8 mouse cellular contexts compared by ENCODE assay signal in the genomic region with DNA sequence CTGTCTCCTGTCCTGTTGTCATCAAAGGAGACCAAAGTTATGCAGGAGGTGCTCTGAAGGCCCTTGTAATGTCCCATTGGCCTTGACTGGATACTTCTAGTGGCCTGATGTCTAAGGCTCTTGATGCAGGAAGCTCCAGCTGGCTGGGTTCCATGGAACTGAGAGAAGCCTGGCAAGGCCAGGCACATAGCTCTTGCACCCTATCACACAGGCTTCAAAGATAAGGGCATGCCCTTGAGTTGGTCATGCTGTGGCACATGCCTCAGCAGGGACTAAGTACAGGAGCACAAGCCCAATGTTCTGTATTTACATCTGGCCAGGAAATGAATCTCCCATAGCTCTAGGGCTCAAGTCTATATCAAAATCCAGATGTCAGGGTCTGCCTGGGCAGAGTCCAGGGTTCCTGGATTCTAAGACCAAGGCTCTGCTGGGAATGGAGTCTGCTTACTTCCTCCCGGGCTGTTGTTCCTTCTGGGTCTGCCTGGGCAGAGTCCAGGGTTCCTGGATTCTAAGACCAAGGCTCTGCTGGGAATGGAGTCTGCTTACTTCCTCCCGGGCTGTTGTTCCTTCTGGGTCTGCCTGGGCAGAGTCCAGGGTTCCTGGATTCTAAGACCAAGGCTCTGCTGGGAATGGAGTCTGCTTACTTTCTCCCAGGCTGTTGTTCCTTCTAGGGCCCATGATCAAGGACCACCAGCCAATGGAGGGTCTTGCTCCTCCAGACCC. TPM values are rescaled to one million over a fixed set of nuclear protein-coding genes. Genes with fewer than 3 reads are reported as not detected.
DNase-seq lines count a peak whose midpoint lies in the region; ATAC-seq and TF ChIP-seq lines count a peak whose summit lies in the region.
"Not testable (repeated sequence)": the region's sequence is repeated elsewhere in the genome, so short reads cannot be mapped to it uniquely, and the experiment has no call there.

No protein-coding gene starts in this region.

- not testable (repeated sequence) for H3K9me3 ChIP-seq in heart, embryonic 14.5 days (ENCODE audit: control insufficient read depth, low read length); intestine, embryonic 15.5 days

- WGBS in heart, embryonic 14.5 days: 57% methylated on average over 1 of the region's 2 CpGs
- WGBS in intestine, embryonic 15.5 days: 85% methylated on average over 2 of the region's 2 CpGs
- 52% methylated on average over 2 of the region's 2 CpGs for WGBS in liver, adult 2 months

- not testable (repeated sequence) for TF ChIP-seq CTCF in liver, adult 2 months (IDR thresholded peaks at IDR 0.05; ENCODE audit: low read depth, low read length)

- H3K9ac ChIP-seq in heart, embryonic 14.5 days (ENCODE audit: low read length); intestine, embryonic 15.5 days; liver, adult 2 months (ENCODE audit: low read depth, low read length): not testable (repeated sequence)

- H3K36me3 ChIP-seq in heart, embryonic 14.5 days (ENCODE audit: control insufficient read depth, insufficient read depth, low read length): peaks cover 31% of the 10 kb centered on the region
- H3K36me3 ChIP-seq in intestine, embryonic 15.5 days; liver, adult 2 months (ENCODE audit: control insufficient read depth, insufficient read depth, low read length): not testable (repeated sequence)

- H3K4me2 ChIP-seq in heart, embryonic 14.5 days (ENCODE audit: low read length); intestine, embryonic 15.5 days (replicated peaks): not testable (repeated sequence)

- peak overlapping the region; percentile 62 to 73 for H3K27ac ChIP-seq in heart, embryonic 14.5 days (replicated peaks in 1 of 2; ENCODE audit: control insufficient read depth in 1 of 2, insufficient read depth in 1 of 2, low read depth in 2 of 2, low read length in 2 of 2)
- not testable (repeated sequence) for H3K27ac ChIP-seq in intestine, embryonic 15.5 days
- H3K27ac ChIP-seq in liver, adult 2 months (replicated peaks; ENCODE audit: insufficient read depth, low read depth, low read length): 0 out of 2 replicates have a peak overlapping the region, but pooled peaks have one; percentile 32

- not testable (repeated sequence) for H3K27me3 ChIP-seq in heart, embryonic 14.5 days (ENCODE audit: control insufficient read depth, insufficient read depth, low read length); intestine, embryonic 15.5 days (replicated peaks); liver, adult 2 months (ENCODE audit: control insufficient read depth, insufficient read depth, low read length)

- TF ChIP-seq POLR2A in liver, adult 2 months (IDR thresholded peaks at IDR 0.05; ENCODE audit: extremely low read depth, insufficient read depth, low read length): not testable (repeated sequence)

- H3K4me3 ChIP-seq in heart, embryonic 14.5 days (ENCODE audit: control insufficient read depth in 1 of 2, insufficient read depth in 1 of 2, low read depth in 1 of 2, low read length in 2 of 2); intestine, embryonic 15.5 days (replicated peaks); liver, adult 2 months (ENCODE audit: insufficient read depth, low read depth, low read length): not testable (repeated sequence)

- peak; percentile 55 for DNase-seq in 3T3-L1 (ENCODE audit: low read depth, low spot score)
- DNase-seq in adrenal gland, postnatal 25 days: peak; percentile 84
- peak; percentile 39 for DNase-seq in gastrocnemius, postnatal 14 days
- DNase-seq in liver, adult 2 months (ENCODE audit: extremely low read depth, low read depth, low spot score): peak; percentile 59
- DNase-seq in testis, postnatal 10 days (ENCODE audit: low spot score): peak; percentile 80

- peaks cover 14 to 27% of the 10 kb centered on the region in 2 experiments for H3K4me1 ChIP-seq in heart, embryonic 14.5 days (ENCODE audit: control insufficient read depth in 2 of 2, insufficient read depth in 2 of 2, low read length in 2 of 2)
- H3K4me1 ChIP-seq in intestine, embryonic 15.5 days (replicated peaks); liver, adult 2 months (ENCODE audit: control insufficient read depth, insufficient read depth, low read length): not testable (repeated sequence)

- peak; percentile 86 for ATAC-seq in heart, embryonic 14.5 days (ENCODE audit: insufficient number of reproducible peaks, insufficient read depth, low FRiP score, low read depth)
- peak; percentile 81 for ATAC-seq in intestine, embryonic 15.5 days
- ATAC-seq in megakaryocyte progenitor cell, adult 5-6 weeks (replicated peaks; ENCODE audit: poor library complexity): peak; percentile 86

- not testable (repeated sequence) for H3K79me2 ChIP-seq in liver, adult 2 months (ENCODE audit: control insufficient read depth, insufficient read depth, low read length)

- intact Hi-C loops in gastrocnemius, postnatal 14 days (cut with DNase I; ENCODE audit: low total_unique reads): not testable (repeated sequence)

RNA-seq across cellular contexts. Expression of gene Smu1, which starts 41.3 kb away (rescaled TPM):
- total RNA-seq in adrenal gland, postnatal 25 days (2021): 58.9 and 66.4 TPM in 2 replicates
- 10 to 100 TPM; 28.8 to 29.4 TPM for total RNA-seq in gastrocnemius, postnatal 14 days (2021)
- polyA plus RNA-seq in heart, embryonic 14.5 days (2014; fragmentation: Nextera tagmentation; extraction: Ambion mirVana): 100 and 102 TPM in 2 replicates
- polyA plus RNA-seq in intestine, embryonic 15.5 days (2015; fragmentation: Nextera tagmentation; extraction: Ambion mirVana): 147 and 149 TPM in 2 replicates
- total RNA-seq in liver, adult 2 months (2014; rRNA removed): 53.0 and 58.3 TPM in 2 replicates
- 16.2 TPM in 2 replicates for polyA plus RNA-seq in liver, adult 2 months (2012; rRNA removed)
- total RNA-seq in megakaryocyte progenitor cell, adult 5-6 weeks (2015): 77.6 and 83.9 TPM in 2 replicates
- total RNA-seq in megakaryocyte progenitor cell, adult 5-6 weeks (2017): 141 and 143 TPM in 2 replicates

RNA-seq across cellular contexts. Expression of gene B4galt1, which starts 54.8 kb away (rescaled TPM):
- total RNA-seq in adrenal gland, postnatal 25 days (2021): 70.1 and 91.5 TPM in 2 replicates
- 10 to 100 TPM; 36.3 to 38.8 TPM for total RNA-seq in gastrocnemius, postnatal 14 days (2021)
- 58.5 and 60.6 TPM in 2 replicates for polyA plus RNA-seq in heart, embryonic 14.5 days (2014; fragmentation: Nextera tagmentation; extraction: Ambion mirVana)
- polyA plus RNA-seq in intestine, embryonic 15.5 days (2015; fragmentation: Nextera tagmentation; extraction: Ambion mirVana): 30.2 and 33.2 TPM in 2 replicates
- 11.0 and 13.8 TPM in 2 replicates for total RNA-seq in liver, adult 2 months (2014; rRNA removed)
- 20.7 and 28.1 TPM in 2 replicates for polyA plus RNA-seq in liver, adult 2 months (2012; rRNA removed)
- total RNA-seq in megakaryocyte progenitor cell, adult 5-6 weeks (2015): 69.8 and 71.5 TPM in 2 replicates
- 41.2 and 46.5 TPM in 2 replicates for total RNA-seq in megakaryocyte progenitor cell, adult 5-6 weeks (2017)
